Mouse (Mus musculus): ENCODE results near the gene Ncbp1.
"Not testable (repeated sequence)": the region's sequence is repeated elsewhere in the genome, so short reads cannot be mapped to it uniquely, and the experiment has no call there.

Gene Ncbp1

DNA sequence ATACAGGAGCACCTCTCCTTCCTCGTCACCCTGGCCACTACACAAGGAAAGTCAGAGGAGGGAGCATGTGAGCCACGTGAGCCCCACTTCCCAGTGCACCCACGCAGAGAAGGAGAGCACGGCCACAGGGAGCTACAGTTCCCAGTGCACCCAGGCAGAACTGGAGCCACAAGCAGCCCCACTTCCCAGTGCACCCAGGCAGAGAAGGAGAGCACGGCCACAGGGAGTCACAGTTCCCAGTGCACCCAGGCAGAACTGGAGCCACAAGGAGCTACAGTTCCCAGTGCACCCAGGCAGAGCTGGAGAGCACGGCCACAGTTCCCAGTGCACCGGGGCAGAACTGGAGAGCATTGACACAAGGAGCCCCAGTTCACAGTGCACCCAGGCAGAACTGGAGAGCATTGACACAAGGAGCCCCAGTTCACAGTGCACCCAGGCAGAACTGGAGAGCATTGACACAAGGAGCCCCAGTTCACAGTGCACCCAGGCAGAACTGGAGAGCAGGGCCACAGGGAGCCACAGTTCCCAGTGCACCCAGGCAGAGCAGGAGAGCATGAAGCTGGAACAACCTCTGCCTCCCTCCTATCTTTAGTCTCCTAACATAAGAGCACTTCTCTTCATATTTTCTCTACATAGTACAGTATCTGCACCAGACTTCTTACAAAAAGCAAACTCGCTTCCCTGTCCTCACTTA, 9.0 kb upstream of the Ncbp1 start:
- no peak for DNase-seq (ENCODE audit: low spot score)

DNA sequence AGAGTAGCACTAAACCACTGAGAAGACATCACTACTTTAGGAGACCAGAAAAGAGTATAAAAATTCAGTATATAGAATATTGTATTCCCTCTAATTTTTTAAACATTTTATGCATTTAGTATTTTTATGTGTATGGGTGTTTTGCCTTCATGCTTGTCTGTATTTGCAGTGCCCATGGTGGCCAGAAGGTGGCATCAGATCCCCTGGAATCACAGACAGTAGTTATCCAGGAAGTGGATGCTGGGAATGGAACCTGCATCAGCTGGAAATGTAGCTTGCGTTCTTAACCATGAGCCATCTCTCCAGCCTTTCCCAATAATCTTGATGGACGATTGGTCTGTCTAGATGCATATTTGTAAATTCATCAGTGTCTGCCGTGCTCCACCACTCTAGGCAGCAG, 8.2 kb upstream of the Ncbp1 start:
- no peak for DNase-seq (ENCODE audit: low spot score)

DNA sequence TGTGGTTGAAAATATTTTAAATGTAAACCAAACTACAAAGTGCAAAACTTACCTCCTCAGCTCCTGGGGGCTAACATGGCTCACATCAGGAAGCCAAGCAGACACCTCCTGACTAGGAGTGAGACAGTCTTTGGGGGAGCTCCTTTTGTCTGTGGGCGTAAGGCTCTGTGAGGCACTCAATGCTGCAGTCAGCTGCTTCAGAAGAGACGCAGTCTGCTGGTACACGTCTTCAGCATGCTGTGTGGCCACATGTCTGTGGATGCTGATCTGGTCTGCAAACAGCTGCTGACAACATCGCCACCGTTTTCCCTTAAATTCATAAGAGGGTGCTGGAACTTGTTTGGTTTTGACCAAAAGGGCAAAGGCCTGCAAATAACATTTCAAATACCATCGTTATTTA, 6.6 kb upstream of the Ncbp1 start:
- no peak for DNase-seq (ENCODE audit: low spot score)

DNA sequence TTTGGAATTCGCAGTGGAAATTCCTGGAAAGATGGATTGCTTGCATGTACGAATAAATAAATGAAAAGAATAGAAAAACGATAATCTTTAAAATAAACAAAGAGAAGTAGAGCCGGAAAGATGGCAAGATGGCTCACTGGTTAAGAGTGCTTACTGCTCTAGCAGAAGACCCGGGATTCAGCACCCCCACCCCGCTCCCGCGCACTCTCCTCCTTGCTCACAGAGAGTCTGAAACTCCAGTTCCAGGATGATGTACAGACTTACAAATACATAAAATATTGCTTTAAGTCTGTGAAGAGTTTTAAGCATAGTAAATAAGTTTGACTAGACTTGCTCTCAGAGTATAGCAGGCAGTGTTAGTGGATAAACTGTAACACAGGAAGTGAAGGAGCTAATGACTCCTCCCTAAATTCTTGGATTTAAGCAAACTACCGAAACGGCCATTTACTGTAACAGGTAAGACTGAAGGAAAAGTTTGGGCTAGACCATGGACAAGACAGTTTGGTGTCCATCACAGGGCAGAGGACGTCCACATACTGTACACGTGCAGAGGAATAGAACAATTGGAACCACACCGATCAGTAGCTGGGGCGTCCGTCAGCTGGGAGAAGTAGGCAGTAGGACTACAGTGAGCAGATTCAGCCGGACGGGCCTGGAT, 655 bp upstream of the Ncbp1 start:
- no peak for DNase-seq (ENCODE audit: low spot score)

DNA sequence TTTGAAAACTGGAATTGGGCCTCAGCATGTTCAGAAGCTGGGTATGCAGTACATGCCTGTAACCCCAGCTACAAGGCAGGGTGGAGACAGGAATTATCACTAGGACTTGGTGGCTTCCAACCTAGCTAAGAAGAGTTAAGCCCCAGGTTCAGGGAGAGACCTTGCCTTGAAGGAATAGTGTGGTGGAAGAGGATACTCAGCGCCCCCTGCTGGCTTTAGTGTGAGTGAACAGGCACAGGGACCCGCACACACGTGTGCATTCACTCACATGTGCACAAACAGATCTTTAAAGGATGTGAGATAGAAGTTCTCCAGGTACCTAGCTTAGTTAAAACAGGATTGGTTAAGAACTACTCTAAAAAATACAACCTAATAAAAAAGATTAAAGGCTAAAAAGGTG, 5.9 kb downstream of the Ncbp1 start:
- DNase-seq (ENCODE audit: low spot score), result no peak

DNA sequence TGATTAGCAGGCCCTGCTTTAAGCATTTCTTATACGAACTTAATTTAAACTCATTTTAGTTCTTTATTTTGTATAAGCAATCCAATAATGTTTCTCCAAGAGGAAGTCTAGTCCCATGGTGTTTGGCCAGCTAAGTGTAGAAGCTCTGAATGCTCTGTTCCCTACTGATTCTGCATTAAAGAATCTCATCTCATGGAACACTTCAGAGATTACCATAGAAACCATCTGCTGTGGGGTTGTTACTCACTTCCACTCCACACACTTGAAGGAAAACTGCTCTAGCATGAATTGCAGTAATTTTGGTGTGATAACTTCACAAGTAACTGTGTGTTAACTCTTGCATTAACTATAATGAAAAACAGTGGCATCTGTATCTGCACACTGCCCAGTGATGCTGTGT, 8.5 kb downstream of the Ncbp1 start:
- no peak for DNase-seq (ENCODE audit: low spot score)

DNA sequence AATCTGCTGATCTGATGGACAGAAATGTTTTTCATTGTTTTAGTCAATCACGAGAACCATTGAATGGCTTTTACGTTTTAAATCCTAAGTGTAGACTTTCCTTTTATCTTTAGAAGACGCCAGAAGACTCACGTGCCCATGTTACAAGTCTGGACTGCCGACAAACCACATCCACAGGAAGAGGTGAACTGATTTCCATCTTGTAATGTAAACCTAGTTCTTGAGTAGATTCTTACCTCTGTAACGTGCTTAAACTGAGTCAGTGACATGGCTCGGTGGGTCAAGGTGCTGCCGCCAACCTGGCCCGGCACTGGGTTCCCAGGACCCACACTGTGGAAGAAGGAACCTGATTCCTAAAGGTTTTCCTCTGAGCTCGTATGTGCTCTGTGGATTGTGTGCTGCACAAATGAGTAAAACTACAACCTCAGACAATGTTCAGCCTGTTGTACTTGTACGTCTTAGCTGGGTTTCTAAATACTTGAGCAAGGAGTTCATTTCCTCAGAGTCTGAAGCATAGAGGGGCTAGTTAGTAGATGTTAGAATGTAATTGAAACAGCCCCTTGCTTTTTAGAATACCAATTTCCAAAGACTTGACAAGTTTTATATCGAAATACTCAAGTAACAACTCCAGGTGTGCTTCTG, 13.6 kb downstream of the Ncbp1 start:
- DNase-seq (ENCODE audit: low spot score), result no peak

DNA sequence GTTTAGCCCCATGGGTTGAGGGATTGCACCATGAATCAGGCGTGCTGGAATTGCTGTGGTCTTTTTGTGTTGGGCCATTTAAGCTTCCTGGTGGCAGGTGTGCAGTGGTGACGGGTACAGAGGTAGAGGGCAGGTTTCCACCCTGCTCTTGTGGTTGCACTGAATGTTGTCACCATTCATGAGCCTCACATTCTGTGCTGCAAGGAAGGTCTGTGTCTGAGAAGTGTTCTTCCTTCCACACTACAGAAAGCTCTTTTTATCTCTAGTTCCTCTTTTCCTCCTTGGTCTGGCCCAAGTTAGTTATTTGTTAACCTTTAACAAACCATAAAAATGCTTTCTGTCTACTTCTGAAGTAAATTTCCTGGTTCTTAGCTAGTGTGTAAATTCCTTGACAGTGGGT, 25.6 kb downstream of the Ncbp1 start:
- no peak for DNase-seq (ENCODE audit: low spot score)

DNA sequence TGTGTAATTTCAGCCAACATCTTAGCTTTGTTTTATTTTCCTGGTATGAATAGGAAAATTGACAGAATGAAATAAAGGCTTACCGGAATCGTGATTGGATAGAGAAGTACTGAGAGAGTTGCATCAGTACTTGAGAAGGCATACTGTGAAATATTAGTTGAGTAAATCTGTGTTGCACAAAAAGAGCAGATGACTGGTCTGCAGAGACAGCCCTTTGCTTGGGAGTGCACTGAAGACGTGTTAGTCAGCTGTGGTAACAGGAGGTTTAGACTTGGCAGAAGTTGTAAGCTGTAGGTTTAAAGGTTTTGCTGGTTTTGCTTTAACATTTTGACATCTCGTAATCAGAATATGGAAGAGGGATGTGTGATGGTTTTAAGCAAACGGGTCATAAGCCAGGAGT, 27.4 kb downstream of the Ncbp1 start:
- no peak for DNase-seq (ENCODE audit: low spot score)

DNA sequence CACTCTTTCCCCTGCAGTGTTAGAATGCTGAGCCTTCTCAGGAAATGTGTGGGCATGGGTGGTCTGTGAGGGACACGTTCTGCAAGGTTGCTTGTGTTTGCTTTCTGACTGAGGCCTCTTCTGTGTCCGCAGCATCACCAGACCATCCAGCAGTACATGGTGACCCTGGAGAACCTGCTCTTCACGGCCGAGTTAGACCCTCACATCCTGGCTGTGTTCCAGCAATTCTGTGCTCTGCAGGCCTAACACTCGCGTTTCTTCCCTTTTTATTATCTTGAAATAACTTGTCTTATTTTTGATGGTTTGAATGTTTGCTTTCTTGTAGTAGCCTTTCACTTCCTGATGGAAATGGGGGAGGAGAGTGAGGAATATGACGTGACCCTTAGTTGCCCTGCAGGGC, 33.3 kb downstream of the Ncbp1 start:
- no peak for DNase-seq (ENCODE audit: low spot score)

DNA sequence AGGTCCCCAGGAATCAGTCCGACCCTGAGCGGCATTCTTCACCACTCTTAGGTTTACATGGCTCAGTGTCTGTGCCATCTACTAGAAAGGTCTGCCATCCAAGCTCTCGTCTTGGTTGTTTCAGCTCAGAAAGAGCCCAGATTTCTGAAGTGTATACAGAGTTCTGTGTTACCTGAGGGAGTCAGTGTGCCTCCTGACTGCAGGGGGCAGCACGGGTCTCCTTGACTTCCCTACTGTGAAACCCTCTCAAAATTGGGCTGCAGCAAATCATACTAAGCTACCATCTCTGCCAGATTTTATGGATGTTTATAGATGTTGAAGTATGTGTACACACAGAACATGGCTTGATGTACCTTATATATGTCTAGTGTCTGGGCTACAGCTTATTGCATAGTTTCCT, 37.9 kb downstream of the Ncbp1 start:
- no peak for DNase-seq (ENCODE audit: low spot score)

DNA sequence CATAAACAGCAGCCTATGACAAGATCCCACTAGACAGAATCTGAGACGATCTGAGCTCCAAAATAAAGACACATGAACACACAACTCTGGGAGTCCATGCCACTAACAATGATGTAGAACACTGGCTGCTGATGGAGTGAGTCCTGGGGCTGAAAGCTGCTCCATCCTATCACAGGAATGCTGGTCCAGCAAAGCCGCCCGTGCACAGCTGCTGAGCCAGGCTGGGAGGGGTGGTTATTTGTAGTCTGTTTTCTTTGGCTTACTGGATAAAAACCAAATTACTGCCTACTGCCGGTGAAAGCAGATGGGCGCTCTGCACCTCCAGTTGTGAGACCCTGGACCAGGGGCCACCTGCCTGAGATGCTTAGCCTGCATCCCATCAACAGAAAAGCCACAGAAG, 38.6 kb downstream of the Ncbp1 start:
- no peak for DNase-seq (ENCODE audit: low spot score)

DNA sequence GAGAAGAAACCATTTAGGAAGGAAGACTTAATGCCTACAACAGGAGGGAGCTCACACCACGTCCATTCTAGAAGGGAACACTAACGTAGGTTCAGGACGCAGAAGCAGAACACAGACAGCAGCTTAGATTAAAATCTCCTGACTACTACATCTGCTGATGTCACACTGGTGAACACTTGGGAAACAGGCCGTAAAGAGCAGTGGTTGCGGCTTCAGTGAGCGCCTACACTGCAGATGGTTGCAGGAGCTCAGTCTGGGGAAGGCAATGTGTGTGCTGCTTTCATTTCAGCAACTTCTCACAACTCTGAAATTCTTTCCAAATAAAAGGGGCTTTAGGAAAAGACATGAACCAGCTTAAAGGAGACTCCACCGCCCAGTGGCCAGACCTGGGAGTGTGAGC, 39.1 kb downstream of the Ncbp1 start:
- no peak for DNase-seq (ENCODE audit: low spot score)

DNA sequence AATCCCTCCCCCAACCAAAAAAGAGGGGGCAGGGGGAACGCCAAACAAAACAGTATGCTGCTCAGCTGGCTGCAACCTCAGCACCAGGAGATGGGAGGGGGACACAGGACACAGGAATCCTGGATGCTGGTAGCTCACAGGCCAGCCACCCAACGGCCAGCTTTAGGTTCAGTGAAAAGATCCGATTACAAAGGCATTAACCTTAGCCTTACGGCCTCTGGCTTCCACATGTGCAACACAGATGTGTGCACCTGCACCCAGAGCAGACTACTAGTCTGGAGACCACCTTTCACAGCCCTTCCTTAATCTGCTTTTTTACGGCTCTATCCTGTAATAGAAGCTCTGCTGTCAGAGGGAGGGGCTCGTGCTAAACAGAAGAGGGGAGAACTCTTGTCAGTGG, 42.8 kb downstream of the Ncbp1 start:
- no peak for DNase-seq (ENCODE audit: low spot score)

DNA sequence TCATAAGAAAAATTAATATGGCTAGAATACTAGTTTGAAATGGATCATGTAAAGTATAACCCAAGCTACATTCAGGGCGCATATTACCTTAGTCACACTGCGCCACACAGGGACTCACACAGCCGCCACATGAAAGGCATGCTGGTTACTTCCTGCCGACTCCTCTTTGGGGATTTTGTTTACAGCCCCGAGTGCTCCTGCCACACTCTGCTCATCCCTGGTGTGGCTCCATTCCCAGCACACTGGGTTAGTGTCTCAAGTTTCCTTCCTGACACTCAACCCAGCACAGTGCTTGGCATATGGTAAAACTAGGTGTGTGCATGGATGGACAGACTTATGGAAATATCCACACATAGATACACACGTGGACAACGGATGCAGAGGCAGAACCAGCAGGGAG, 43.8 kb downstream of the Ncbp1 start:
- DNase-seq (ENCODE audit: low spot score), result no peak

DNA sequence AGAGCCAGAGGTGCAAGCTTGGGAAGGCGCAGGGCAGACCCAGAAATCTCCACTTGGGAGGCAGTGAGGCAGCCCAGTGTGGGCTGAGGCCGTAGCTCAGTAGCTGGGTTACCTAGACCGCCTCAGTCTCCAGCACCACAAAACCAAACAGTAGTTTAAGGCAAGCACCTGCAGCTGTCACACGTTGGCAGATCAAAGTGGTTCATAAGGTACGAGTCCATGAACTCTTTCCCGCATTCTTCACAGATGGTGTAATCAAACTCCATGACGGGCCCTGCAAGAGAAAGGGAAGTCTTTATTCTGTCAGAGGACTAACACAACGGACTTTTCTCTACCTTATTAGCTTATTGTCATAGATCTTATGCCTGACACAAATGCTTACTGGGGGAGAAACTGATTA, 47.0 kb downstream of the Ncbp1 start:
- DNase-seq (ENCODE audit: low spot score), result no peak

DNA sequence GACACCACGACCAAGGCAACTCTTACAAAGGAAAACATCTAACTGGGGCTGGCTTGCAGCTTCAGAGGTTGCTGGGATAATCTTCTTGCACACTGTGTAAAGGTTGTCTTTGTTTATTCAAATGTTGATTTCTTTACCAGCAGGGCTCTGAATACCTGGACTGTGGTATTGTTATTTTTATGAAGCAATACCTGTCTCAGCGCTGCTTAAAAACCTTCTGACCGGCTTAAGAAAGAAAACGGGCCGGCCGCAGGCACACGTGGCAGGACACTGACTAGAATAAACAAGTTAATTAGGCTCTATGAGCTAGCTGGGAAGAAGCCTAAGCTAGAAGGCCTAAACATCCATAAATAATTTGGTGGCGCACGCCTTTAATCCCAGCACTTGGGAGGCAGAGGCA, 47.5 kb downstream of the Ncbp1 start:
- DNase-seq (ENCODE audit: low spot score), result no peak

DNA sequence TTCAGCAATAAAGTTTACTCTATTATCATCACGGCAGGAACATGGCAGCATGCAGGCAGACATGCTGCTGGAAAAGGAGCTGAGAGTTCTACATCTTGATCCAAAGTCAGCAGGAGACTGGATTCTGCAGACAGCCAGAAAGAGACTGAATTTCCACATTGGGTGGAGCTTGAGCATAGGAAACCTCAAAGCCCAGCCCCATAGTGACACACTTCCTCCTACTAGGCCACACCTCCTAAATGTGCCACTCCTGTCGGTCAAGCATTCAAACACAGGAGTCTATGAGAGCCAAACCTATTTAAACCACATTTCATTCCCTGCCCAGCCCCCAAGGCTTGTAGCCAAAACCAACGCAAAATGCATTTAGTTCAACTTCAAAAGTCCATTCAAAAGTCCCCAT, 48.1 kb downstream of the Ncbp1 start:
- no peak for DNase-seq (ENCODE audit: low spot score)

DNA sequence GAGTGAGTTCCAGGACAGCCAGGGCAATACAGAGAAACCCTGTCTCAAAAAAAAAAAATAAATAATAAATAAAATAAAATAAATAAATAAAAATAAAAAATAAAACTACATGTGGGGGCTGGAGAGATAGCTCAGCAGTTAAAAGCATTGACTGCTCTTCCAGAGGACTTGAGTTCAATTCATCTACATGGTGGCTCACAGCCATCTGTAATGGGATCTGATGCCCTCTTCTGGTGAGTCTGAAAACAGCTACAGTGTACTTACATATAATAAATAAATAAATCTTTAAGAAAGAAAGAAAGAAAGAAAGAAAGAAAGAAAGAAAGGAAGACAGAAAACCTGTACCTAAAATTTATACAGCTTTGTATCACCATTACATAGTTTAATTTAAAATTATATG, 53.6 kb downstream of the Ncbp1 start:
- not testable (repeated sequence) for DNase-seq (ENCODE audit: low spot score)

DNA sequence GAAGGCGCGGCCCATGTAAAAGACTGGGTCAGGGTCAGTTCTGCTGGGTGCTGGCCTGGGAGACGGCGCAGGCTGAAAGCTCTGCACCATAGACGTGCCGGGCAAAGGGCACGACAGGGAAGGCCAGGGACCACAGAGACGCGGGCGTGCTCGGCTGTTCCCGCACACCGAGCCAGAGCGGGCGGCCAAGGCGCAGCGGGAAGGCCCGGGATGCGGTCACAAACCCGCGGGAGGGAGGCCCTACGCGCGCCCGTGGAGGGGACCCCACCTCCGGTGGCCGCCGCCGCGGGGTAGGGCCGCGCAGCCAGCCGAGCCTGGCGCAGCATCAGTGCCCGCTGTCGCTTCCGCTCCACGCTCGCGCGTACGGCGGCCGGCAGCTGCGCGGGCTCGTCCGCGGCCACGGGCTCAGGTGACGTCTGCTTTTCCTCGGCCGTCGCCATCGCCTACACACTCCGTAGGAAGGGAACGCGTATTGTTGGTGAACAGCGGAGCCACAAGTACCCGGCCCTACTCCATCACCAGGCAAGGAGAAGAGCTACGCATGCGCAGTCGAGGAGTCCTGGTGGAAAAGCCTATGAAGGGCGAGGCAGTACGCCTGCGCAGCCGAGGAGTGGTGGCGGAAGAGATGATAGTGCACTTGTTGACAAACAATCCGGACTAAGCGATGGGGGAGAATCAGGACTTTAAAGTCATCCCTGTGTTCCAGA, 57.5 kb downstream of the Ncbp1 start, which contains the start of gene Xpa:
Gene Xpa (minus strand): TSS at position 531 of the 707 bp plus-strand sequence.
- DNase-seq (ENCODE audit: low spot score), result peak; percentile 92

DNA sequence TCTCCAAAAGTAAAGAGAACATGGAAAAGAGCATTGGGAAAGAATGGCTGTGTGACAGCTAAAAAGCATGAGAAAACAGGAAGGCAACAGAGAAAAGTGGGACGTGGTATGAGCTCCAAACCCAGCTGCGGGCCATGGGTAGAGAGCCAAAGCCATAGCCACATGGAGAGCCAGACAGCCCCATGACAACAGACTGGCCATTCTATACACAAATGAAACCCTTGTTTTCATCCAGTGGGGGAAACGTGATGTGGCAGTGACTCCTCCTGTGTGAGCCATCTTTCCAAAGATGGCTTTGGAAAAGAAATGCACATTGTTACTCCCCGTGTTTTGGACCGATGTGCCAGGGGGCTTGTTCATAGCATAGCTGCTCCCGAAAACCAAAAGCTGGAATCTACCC, 58.1 kb downstream of the Ncbp1 start:
- DNase-seq (ENCODE audit: low spot score), result no peak

DNA sequence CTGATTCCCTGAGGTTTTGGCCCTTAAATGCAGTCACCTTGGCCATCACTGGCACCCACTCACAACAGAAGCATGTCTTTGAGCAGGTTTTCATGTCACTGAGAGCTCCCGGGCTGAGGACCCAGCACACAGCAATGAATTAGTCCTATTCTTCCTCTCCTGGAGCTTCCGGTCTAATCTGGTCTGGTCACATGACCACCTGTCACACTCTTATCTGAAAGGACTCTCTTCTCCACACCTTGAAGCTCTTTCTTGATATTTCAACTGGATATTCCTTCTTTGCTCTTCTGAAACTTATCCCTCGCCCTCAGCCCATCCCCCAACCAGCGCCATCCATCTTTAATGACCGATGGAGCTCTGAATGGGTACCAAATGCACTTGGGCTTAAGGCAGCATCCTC, 59.7 kb downstream of the Ncbp1 start:
- no peak for DNase-seq (ENCODE audit: low spot score)
